Mouse (Mus musculus): ENCODE measurements around the gene Isyna1.

Isyna1 gene

DNA sequence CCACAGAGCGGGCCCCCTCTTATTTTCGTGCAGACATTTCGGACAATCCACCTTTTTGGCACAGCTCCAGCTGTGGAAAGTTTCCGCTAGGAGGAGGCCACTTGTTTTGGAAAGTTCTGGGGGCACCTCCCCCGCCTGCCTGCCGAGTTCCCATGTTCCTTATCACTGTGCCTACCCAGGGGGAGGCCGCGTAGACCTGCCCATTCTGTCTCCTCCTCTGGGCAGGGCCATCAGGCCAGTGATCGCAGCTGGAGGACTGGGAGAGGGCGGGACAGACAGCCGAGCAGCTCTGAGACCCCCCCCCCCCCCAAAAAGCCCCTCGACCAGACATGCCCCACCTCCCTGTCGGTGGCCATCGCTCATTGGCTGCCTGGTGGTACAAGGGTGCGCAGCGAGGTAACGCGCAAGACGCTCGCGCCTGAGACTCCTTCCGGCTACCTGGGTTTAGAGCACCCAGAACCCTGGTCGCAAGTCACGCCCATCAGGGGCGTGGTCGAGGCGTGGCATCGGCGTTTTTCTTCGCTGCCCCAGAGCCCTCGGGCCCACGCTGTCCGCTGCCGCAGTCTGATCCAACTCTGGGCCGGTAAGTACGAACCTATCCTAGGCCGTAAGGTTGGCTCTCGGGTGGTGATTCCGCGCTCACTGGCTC, at the start of gene Isyna1:
Gene Isyna1, plus strand, starts transcription at position 413 of the 649 bp plus-strand sequence.
- peak; percentile 53 to 70 for DNase-seq

GRCm38 (mm10) chr8:70546412-70546811, 47.8 kb upstream of the Isyna1 start:
- no peak for DNase-seq

- DNase-seq = no peak
These were observed 46.4 kb upstream of the Isyna1 start for GRCm38 (mm10) chr8:70547762-70548161.

DNA sequence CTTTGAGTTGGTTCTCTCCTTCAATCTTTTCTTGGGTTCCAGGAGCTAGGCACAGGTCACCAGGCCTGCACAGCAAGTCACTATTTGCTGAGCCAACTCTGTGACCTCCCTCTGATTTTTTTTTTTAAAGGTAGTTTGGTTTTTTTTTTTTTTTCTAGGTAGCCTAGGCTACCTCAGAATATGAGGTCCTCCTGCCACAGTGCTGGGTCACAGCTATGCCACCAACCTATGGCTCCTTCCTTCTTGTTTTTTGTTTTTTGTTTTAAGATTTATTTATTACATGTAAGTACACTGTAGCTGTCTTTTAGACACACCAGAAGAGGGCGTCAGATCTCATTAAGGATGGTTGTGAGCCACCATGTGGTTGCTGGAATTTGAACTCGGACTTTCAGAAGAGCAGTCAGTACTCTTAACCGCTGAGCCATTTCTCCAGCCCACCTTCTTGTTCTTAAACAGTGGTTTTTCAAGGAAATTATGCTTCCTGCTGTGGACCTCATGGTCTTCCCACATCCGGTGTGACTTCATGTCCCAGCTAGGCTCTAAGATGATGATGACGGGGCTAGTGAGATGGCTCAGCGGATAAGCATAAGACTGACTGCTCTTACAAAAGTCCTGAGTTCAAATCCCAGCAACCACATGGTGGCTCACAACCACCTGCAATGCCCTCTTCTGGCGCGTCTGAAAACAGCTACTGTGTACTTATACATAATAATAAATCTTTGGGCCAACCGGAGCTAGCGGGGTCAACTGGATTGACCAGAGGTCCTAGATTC, 44.6 kb upstream of the Isyna1 start:
- DNase-seq = no peak

DNA sequence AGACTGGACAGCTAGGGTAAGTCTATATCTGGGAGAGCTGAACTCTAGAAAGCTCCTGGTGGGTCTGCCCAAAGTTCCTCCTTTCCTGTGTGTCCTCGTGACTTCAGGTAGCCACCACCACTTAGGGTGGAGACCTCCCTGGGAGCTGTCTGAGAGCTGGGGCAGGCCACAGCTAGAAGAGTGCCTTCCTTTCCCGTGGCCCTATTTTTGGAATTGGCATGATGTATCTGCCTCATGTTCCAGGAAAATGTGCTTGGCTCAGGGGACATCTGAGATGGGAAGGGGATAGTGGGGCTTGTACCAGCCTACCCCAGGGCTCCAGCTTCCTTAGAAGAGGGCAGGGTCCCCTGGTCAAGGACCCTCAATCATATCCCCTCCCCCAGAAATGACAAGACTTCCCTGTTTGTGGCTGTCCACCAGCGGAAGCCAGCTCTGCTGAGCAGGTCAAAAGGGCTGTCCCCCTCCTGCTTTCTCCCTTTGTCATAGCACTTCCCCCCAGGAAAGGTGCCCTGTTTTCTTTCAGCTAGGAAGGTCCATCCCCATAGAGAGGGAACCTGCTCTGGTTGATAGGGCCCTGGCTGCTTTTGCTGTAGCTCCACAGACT, 42.5 kb upstream of the Isyna1 start:
- DNase-seq = no peak

DNA sequence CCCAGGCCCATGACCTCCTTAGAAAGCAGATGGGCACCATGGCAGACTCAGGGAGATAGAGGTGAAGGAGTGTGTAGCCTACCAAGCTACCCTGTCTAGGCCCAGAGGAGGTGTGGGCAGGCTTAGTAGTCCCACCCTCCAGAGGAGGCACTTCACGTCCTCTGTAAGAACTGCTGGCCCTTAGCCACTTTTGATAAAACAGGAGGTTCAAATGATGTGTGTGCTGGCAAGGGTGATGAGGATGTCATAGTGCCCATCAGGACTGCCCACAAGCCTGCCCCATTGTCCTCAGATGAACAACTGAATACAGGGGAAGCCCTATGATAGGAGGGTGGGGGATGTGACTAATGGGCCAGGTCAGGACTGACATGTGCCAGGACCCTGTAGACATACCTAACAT, 41.3 kb upstream of the Isyna1 start:
- DNase-seq = no peak

GRCm38 (mm10) chr8:70553740-70554139, 40.4 kb upstream of the Isyna1 start:
- DNase-seq = peak; percentile 78 to 84

DNA sequence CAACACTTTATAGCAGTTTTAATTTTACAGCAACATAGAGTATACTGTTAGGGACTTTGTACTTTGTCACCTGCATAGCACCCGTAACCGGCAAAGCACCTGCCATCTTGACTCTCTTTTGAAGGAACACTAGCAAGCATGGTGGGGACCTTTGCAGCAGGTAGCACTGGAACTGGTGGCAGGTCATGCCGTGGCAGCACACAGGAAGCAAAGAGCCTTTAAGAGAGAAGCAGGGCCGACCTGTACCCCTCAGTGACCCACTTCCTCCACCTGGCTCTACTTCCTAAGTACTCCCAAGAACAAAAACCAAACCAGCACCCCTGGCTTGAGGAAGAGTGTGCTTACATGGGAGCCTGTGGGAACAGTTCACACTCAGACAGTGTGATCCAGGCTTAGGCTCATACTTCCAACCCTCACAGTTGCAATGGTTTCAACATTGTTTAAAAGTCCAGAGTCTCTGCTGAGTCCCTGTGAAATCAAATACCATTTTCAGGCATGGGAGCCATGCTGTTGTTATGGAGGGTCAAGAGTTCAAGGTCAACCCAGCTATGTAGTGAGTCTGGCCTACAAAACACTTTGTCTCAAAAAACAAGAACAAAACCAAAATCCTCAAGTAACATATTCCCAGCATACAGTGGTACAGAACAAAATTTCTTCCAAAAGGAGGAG, 39.0 kb upstream of the Isyna1 start:
- no peak for DNase-seq

DNA sequence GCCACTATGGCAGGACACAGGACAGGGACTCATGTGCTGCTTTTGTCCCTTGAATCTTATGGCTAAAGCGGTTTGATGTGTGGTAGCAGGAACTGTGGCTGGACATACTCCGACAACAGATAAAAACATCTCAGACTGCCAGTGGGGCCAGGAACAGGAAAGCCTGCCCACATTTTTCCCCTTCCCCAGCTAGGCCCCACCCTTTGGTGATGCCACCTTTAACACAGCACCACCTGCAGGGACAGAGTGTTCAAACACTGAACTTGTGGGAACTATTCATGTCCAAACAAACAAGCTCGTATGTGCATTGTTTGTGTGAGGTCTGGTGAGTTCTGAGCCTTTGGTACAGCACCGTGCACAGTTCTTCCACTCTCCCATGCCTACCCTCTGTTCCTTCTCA, 35.8 kb upstream of the Isyna1 start:
- no peak for DNase-seq

DNA sequence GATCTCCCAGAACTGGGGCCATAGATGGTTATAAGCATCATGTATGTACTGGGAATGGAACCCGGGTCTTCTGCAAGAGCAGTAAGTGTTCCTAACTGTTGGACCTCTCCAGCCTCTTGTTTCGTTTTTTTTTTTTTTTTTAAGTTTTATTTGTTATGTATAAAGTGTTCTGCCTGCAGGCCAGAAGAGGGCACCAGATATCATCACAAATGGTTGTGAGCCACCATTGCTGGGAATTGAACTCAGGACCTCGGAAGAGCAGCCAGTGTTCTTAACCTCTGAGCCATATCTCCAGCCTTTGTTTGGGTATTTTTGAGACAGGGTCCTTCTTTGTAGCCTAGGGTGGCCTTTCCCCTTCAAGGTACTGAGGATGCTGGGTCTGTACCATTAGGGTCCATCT, 35.2 kb upstream of the Isyna1 start:
- no peak for DNase-seq

GRCm38 (mm10) chr8:70560096-70560495, 34.1 kb upstream of the Isyna1 start:
- DNase-seq = peak; percentile 57 to 64

- no peak for DNase-seq
These were observed 33.6 kb upstream of the Isyna1 start for GRCm38 (mm10) chr8:70560564-70560963.

GRCm38 (mm10) chr8:70561357-70561756, 32.8 kb upstream of the Isyna1 start:
- DNase-seq = no peak

DNA sequence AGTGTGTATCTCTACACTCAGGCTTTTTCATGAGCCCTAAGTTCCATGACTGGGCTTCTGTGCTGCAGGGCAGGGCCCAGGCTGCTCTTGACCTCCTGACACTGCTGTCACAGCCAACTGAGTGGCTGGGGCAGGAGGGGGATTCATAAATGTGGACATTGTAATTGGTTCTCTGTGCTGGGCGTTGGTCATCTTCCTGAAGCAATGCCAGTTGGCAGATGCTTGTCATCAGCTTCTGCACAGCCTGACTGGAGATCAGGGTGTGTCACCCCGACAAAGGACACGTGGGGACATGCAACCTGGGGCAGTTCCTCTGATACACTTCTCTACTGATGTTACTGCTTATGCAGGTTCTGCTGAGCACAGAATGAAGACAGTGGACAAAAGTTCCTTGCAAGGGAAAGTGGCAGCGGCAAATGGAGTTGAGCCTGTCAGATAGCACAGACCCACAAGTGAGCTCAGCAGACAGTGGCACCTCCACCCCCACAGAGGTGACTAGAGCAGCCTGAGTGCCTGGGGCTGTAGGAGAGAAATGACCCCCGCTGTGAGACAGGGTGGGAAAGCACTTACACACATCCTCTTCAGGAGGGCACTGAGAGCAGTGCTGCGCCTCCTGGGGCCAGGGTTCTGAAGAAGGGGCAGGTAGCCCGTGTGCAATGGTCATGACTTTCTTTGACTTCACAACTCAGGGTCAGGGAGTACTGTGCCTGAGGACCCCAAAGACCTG, 32.2 kb upstream of the Isyna1 start:
- DNase-seq = no peak

DNA sequence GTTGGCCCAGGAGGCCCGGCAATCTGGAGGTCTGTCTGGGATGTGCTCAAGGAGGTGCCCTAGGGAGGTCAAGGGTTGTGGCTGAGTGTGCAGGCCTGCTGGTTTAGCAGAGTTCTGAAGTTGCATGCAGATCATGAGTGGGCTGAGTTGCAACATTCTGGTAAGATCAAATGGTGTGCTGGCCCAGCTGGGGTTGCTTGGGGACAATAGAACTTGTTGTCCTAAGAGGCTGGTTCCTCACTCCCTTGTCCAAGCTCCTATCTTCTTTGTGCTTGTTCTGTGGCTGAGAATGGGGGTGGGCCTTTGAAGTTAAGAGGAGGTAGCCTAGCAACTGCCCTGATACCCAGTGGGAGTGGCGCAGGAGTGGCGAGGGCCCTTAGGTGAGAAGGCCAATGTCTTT, 31.4 kb upstream of the Isyna1 start:
- DNase-seq = no peak

DNA sequence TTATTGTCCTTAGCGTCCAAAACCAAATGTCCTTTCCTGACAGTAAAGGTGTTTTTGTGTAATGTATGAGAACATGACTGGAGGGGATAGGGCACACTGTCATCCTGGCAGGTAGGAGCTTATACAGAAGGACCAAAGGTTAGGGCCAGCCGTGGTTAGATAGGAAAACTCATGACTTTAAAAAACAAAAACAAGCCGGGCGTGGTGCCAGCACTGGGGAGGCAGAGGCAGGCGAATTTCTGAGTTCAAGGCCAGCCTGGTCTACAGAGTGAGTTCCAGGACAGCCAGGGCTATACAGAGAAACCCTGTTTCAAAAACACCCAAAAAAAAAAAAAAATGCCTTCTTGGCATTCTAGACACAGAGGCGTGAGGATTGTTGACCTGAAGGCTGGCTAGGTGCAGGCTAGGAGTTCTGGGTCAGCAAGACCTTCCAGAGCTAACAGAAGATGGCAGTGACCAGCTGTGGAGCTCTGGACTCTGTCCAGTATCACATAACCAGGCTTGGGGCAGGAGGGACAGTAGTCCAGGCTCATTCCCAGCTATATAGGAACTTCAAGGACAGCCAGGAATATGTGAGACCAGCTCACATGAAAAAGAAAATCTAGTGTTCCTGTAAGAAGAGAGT, 30.3 kb upstream of the Isyna1 start:
- no peak for DNase-seq

- no peak for DNase-seq
These were observed 29.4 kb upstream of the Isyna1 start for GRCm38 (mm10) chr8:70564696-70565235.

GRCm38 (mm10) chr8:70565561-70565960, 28.6 kb upstream of the Isyna1 start:
- no peak for DNase-seq

- DNase-seq = no peak
These were observed 23.8 kb upstream of the Isyna1 start for GRCm38 (mm10) chr8:70570360-70570759.

DNA sequence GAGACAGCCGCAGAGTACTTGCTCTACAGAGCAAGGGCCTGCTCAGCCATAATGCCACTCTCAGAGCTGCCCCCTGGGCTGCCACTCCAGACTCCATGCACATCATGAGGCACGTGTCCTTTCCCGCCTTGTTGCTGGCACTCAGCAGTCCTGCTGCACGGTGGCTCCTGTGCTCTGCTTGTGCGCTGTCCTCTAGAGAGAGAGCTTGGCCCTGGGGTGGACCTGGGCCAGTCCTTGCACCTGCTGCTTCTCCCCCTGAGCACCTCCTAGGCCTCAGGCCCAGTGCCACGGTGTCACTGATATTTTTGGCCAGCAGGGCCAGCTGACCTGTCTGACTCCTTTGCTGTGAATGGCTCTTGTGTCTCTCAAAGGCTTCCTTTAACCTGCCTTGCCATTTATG, 23.2 kb upstream of the Isyna1 start:
- DNase-seq = peak; percentile 69 to 76

- no peak for DNase-seq
These were observed 19.9 kb upstream of the Isyna1 start for GRCm38 (mm10) chr8:70574302-70574701.

DNA sequence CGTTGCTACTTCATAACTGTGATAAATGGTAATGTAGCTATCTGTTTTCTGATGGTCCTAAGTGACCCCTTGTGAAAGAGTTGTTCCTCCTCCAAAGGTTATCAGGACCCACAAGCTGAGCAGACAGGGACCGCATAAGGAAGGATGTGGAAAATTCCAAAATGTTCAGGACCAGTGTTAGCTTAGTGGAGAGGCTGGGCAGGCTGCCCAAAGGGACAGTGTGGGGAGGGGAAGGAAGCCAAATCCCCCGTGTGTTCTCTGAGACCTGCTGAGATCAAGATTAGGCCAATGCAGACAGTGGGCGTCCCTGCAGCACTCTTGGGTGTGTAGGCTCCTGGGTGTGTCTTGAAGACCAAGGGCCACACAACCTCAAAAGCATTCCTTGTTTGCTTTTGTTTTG, 19.3 kb upstream of the Isyna1 start:
- peak; percentile 68 to 80 for DNase-seq

Measured in cerebellum, adult 18-20 months (tissue).